Mouse (Mus musculus): ENCODE results near the gene Spcs2. TPM values are rescaled to one million over a fixed set of nuclear protein-coding genes. Genes with fewer than 3 reads are reported as not detected.

Gene Spcs2
- polyA plus RNA-seq, 1 experiment from 2014 or later: 284 TPM

DNA sequence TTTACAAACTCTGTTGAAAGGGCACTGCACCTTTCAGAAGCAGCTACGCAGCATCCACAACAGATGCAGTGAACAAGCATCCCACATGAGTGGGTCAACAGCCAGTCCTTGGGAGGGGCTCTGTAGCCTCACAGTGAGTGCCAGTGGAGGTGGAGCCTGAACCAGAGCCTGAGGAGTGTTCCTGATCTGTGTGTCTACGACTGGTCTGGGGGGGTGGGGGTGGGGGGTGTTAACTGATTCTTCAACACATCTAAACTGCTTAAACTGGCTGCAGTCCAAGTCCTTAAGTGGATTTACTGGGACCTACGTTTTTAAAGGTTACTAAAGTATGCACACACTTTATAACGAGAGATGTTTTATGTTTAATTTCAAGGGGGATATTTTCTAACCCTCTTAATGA lies 26.5 kb downstream of the Spcs2 start:
- no peak overlapping the region for H3K4me3 ChIP-seq (replicated peaks)
- 63% methylated on average over 4 of the region's 4 CpGs for WGBS
- ATAC-seq (ENCODE audit: low FRiP score): no peak
- H3K4me2 ChIP-seq: no peak overlapping the region
- no peaks in the 10 kb centered on the region for H3K9me3 ChIP-seq (replicated peaks)
- no peaks in the 10 kb centered on the region for H3K27me3 ChIP-seq (replicated peaks)
- no peak overlapping the region for H3K27ac ChIP-seq (replicated peaks)
- H3K36me3 ChIP-seq: peaks cover 46% of the 10 kb centered on the region
- H3K4me1 ChIP-seq: 0 out of 2 replicates have a peak, but pooled peaks cover 4% of the 10 kb centered on the region
- H3K9ac ChIP-seq (replicated peaks): no peak overlapping the region

DNA sequence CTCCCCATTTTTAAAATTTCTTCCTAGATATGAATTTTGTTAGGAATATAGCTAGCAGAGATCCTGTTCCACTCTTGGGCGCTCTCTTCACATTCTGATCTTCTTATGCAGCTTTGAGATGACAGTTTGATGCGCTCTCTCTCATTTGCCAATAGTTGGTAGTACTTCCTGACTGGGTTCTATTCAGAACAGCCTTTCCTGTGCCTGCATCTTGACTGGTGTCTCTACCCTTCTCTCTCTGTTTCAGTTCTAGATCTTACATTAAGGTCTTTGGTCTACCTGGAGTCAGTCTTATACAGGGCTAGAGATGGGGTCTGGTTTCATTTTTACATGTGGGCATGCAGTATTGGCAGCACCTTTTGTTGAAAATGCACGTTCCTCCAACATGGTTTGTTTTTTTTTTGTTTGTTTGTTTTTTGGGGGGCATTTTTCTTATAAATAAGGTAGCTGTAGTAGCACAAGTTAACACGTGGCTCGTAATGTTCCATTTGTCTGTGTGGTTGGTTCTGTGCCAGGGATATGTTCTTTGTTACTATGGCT lies 28.9 kb downstream of the Spcs2 start:
- no peak overlapping the region for H3K4me2 ChIP-seq
- H3K9ac ChIP-seq (replicated peaks): no peak overlapping the region
- no peak overlapping the region for H3K4me3 ChIP-seq (replicated peaks)
- H3K36me3 ChIP-seq: peaks cover 26% of the 10 kb centered on the region
- no peak overlapping the region for H3K27ac ChIP-seq (replicated peaks)
- 89% methylated on average over 5 of the region's 5 CpGs for WGBS
- no peaks in the 10 kb centered on the region for H3K27me3 ChIP-seq (replicated peaks)
- H3K9me3 ChIP-seq (replicated peaks): no peaks in the 10 kb centered on the region
- 0 out of 2 replicates have a peak, but pooled peaks cover 4% of the 10 kb centered on the region for H3K4me1 ChIP-seq
- no peak for ATAC-seq (ENCODE audit: low FRiP score)

DNA sequence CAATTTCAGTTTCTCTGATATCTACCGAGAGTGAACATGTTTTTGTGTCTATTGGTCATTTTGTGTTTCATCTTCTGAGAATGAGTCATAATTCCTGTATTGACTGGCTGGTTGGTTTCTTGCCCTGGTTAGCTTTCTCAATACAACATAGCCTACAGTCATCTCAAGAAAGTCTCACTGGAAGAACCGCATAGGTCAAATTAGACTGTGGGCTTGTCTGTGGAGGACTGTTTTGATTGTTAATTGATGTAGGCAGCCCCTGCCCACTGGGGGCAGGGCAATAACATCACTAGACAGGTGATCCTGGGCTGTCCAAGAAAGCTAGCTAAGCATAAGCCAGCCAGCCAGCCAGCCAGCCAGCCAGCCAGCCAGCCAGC lies 29.4 kb downstream of the Spcs2 start:
- no peaks in the 10 kb centered on the region for H3K27me3 ChIP-seq (replicated peaks)
- no peak for ATAC-seq (ENCODE audit: low FRiP score)
- no peak overlapping the region for H3K4me3 ChIP-seq (replicated peaks)
- peaks cover 22% of the 10 kb centered on the region for H3K36me3 ChIP-seq
- no peaks in the 10 kb centered on the region for H3K9me3 ChIP-seq (replicated peaks)
- H3K27ac ChIP-seq (replicated peaks): no peak overlapping the region
- H3K4me2 ChIP-seq: no peak overlapping the region
- 89% methylated on average over 2 of the region's 2 CpGs for WGBS
- no peak overlapping the region for H3K9ac ChIP-seq (replicated peaks)
- H3K4me1 ChIP-seq: 0 out of 2 replicates have a peak, but pooled peaks cover 4% of the 10 kb centered on the region

DNA sequence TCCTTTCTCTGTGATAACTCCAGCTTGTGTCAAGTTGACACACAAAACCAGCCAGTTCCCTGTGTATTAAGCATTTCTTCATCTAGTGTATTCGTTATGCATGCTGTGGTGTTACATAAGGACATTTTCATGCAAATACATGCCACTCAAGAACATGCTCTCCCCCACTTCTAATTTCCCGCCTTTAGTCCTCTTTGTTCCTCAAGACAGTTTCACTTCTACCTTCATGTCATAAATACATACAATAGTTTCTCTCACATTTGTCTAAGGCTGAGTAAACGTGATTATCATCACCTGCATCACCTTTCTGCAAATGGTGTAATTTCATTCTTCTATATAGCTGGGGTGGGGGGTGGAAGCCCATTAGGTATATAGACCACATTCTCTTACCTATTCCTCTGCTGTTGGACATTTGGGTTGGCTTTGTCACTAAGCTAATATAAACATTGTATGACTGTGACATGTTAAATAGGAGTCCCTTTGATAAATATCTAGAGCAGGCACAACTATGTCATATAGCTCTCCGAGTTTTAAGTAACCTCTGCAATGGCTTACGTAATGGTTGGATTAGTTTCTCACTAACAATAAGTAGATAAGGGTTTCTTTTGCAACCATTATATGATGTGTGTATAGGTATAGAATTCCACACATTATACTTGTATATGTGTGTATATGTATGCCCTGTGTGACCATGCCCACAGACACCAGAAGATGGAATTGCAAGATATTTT lies 30.0 kb downstream of the Spcs2 start:
- ATAC-seq (ENCODE audit: low FRiP score): no peak
- WGBS: 89% methylated on average over 5 of the region's 5 CpGs

DNA sequence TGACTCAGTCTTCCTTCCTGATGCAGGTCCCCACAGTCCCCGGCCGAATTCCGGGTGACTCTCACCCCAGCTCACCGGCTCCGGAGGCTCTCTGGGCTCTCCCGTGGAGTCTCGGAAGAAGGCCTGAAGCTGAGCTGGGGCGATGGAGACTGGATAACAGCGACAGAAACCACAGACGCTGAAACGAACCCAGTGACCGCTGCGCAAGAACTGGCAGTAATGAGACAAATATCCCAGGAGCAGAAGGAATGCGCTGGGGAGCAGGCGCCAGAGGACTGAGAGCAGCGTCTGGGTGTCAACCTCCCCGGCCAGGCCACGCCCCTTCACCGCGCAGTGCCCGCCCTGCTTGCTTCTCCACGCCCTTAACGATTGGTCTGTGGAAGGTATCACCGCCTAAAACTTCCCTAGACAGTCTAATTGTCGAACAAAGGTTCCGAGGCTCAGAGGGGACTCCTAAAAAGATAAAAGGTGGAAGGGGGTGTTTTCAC lies 35.1 kb downstream of the Spcs2 start, which contains the start of gene Neu3:
Gene Neu3, minus strand, starts transcription at position 335 of the 488 bp plus-strand sequence.
- Histone ChIP-seq H3K36me3 (no peaks in the 10 kb centered on the region), H3K9ac (replicated peaks) (peak within 1 kb of the TSS; percentile 53), H3K27me3 (replicated peaks) (no peaks in the 10 kb centered on the region), H3K9me3 (replicated peaks) (no peaks in the 10 kb centered on the region), H3K27ac (replicated peaks) (peak within 1 kb of the TSS; percentile 66), H3K4me1 (peaks cover 12% of the 10 kb centered on the region; the same call in 1 of the 2 replicates), H3K4me3 (replicated peaks) (peak within 1 kb of the TSS; percentile 51), H3K4me2 (peak within 1 kb of the TSS; percentile 71)
- peak; percentile 99 for ATAC-seq (ENCODE audit: low FRiP score)
- under 1% methylated on average over 26 of the region's 26 CpGs for WGBS

More for the DNA sequence above, 30.0 kb downstream of the Spcs2 start:
- H3K4me3 ChIP-seq (replicated peaks): no peak overlapping the region
- peaks cover 18% of the 10 kb centered on the region for H3K36me3 ChIP-seq
- H3K4me1 ChIP-seq: peaks cover 8% of the 10 kb centered on the region; the same call in 1 of the 2 replicates
- no peaks in the 10 kb centered on the region for H3K27me3 ChIP-seq (replicated peaks)
- H3K27ac ChIP-seq (replicated peaks): no peak overlapping the region
- H3K9ac ChIP-seq (replicated peaks): no peak overlapping the region
- H3K9me3 ChIP-seq (replicated peaks): no peaks in the 10 kb centered on the region
- H3K4me2 ChIP-seq: no peak overlapping the region

DNA sequence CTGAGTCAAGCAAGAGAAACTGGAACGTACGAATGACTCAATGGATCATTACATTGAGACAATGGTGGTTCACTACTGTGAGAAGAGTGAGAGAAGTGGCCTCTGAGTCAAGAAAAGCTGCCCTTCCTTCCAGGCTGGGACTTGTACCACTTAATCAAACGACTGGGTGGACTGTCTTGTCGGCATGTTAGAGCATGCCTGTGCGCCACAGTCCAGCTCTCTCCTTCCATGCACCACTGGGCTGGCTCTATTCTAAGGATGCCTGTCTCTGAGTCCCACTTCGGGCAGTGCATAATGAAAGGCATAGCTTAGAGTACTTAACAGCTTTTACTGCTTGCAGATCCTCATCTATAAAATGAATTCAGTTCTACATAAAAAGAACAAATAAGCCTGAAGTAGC lies 37.2 kb downstream of the Spcs2 start:
- no peak for ATAC-seq (ENCODE audit: low FRiP score)
- H3K36me3 ChIP-seq: no peaks in the 10 kb centered on the region
- no peak overlapping the region for H3K4me2 ChIP-seq
- 58% methylated on average over 6 of the region's 6 CpGs for WGBS
- H3K9me3 ChIP-seq (replicated peaks): no peaks in the 10 kb centered on the region
- H3K9ac ChIP-seq (replicated peaks): no peak overlapping the region
- peaks cover 12% of the 10 kb centered on the region; the same call in 1 of the 2 replicates for H3K4me1 ChIP-seq
- H3K27me3 ChIP-seq (replicated peaks): no peaks in the 10 kb centered on the region
- no peak overlapping the region for H3K27ac ChIP-seq (replicated peaks)
- H3K4me3 ChIP-seq (replicated peaks): no peak overlapping the region

DNA sequence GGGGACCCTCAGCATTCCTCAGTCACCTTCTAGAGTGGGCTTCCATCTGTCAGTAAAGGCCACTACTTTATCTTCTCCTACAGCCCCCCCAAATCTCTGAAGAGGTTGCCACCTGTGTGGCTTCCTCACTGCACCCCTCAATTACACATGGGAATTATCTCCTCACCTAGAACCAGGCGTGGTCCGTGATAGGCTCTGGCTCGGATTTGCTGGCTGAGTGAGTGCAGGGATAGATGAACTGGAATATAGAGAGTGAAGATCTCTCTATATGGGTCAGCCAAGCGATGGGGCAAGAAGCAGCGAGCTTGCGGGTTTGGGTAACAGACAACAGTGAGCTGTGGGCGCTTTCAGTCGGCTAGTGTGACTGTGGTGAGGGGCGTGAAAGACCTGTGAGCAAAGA lies 37.8 kb downstream of the Spcs2 start:
- Histone ChIP-seq H3K4me2 (no peak overlapping the region), H3K9me3 (replicated peaks) (no peaks in the 10 kb centered on the region), H3K4me1 (peaks cover 12% of the 10 kb centered on the region; the same call in 1 of the 2 replicates), H3K4me3 (replicated peaks) (no peak overlapping the region), H3K36me3 (no peaks in the 10 kb centered on the region), H3K27ac (replicated peaks) (no peak overlapping the region), H3K9ac (replicated peaks) (no peak overlapping the region), H3K27me3 (replicated peaks) (no peaks in the 10 kb centered on the region)
- ATAC-seq (ENCODE audit: low FRiP score): no peak
- WGBS: 89% methylated on average over 9 of the region's 9 CpGs

DNA sequence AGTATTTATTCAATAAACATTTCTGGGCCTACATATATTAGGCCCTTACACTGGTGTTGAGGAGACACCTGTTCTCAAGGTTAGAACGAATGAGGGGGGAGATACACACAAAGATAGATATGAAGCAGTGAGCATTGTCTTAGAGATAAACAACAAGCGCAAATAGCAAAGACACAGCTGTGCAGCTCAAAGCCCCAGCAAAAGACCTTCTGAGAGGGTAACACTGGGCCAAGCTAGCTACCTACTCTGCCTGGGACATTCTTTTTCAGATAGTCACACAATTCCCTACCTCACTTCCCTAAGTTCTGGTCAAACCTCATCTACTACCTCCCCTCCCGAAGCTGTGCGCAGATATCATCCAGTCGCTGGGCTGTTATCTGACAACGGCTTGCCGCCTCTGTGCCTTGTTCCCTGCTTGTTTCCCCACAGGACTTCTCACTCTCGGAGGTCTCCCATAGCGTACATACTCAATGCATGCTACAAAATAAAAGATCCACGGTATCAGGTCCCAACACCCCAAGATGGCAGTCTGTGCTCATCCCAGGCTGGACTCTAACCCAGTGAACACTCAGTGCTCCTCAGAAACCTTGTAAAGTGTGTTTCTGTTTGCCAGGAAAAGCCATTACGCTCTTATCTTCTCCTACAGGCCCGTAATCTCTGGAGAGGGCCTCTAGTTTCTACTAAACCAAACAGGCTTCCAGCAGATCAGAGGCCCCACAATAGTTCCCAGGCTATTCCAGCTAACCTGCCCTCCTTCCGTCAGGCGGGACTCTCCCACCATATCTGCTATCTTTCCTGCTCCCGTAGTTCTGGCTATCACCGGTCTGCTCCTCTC lies 38.4 kb downstream of the Spcs2 start:
- H3K4me2 ChIP-seq: no peak overlapping the region
- H3K9ac ChIP-seq (replicated peaks): no peak overlapping the region
- no peaks in the 10 kb centered on the region for H3K36me3 ChIP-seq
- H3K4me3 ChIP-seq (replicated peaks): no peak overlapping the region
- ATAC-seq (ENCODE audit: low FRiP score): no peak
- no peaks in the 10 kb centered on the region for H3K27me3 ChIP-seq (replicated peaks)
- H3K4me1 ChIP-seq: peaks cover 12% of the 10 kb centered on the region; the same call in 1 of the 2 replicates
- 90% methylated on average over 16 of the region's 16 CpGs for WGBS
- H3K9me3 ChIP-seq (replicated peaks): no peaks in the 10 kb centered on the region
- H3K27ac ChIP-seq (replicated peaks): no peak overlapping the region

DNA sequence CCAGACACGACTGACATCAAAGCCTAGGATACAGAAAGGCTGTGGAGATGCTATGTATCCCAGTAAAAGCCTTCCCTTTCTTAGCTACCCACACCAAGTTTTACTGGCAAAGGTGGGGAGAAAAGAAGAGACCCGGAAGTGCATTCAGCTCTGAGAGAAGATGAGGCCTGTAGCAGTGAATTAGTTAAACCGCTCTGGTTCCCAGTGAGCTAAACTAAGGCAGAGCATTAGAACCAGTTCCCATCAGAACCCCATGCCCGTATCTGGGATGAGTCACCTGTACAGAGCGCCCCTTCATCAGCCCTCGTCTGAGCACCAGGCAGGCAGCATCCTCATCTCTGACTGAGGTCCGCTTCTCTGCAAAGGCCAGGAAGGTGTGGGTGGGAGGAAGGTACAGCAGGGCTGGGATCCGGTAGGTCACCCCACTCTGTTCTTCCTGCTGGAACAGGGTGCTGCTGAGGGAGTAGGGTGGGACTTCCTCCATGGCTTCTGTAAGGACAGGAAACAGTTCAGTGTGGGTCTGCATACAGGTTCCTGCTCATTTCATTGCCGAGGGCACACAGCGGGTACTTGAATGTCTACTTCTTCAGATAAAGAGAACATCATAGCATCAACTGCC lies 40.1 kb downstream of the Spcs2 start:
- no peaks in the 10 kb centered on the region for H3K36me3 ChIP-seq
- no peak for ATAC-seq (ENCODE audit: low FRiP score)
- 91% methylated on average over 10 of the region's 10 CpGs for WGBS
- peaks cover 7% of the 10 kb centered on the region; the same call in 1 of the 2 replicates for H3K4me1 ChIP-seq
- no peak overlapping the region for H3K27ac ChIP-seq (replicated peaks)
- H3K9ac ChIP-seq (replicated peaks): no peak overlapping the region
- no peaks in the 10 kb centered on the region for H3K9me3 ChIP-seq (replicated peaks)
- no peak overlapping the region for H3K4me3 ChIP-seq (replicated peaks)
- no peak overlapping the region for H3K4me2 ChIP-seq
- H3K27me3 ChIP-seq (replicated peaks): no peaks in the 10 kb centered on the region

DNA sequence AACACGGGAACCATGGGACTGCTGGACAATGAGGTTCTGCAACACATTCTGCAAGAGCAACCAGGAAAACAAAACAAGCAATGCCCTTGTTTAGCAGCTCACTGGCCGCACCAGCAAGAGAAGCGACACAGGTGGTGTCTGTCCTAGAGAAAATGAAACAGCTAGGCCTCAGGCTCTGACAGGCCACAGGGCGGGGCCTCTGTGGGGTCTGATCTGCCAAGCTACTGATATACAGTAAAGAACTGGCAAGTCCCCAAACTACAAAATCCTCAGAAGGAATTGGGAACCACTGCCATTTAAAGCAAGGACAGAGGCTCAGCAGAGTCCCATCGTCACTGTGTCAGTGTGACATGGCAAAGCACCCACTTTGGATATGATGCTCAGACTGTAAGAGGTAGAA lies 40.8 kb downstream of the Spcs2 start:
- H3K36me3 ChIP-seq: no peaks in the 10 kb centered on the region
- no peak for ATAC-seq (ENCODE audit: low FRiP score)
- H3K27me3 ChIP-seq (replicated peaks): no peaks in the 10 kb centered on the region
- H3K4me1 ChIP-seq: no peaks in the 10 kb centered on the region
- no peak overlapping the region for H3K9ac ChIP-seq (replicated peaks)
- no peak overlapping the region for H3K27ac ChIP-seq (replicated peaks)
- 86% methylated on average over 5 of the region's 5 CpGs for WGBS
- H3K4me3 ChIP-seq (replicated peaks): no peak overlapping the region
- no peak overlapping the region for H3K4me2 ChIP-seq
- no peaks in the 10 kb centered on the region for H3K9me3 ChIP-seq (replicated peaks)

DNA sequence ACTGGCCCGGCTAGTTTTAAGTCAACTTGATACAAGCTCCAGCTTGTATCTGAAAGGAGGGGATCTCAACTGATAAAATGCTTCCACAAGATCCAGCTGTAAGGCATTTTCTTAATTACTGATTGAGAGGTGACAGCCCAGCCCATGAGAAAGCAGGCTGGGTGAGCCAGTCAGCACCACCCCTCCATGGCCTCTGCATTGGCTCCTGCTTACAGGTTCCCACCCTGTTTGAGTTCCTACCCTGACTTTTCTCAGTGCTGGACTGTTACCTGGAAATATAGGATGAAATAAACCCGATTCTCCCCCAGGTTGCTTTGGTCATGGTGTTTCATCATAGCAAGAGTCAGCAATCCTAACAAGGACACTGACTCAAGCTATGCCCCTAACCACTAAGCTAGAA lies 41.3 kb downstream of the Spcs2 start:
- Histone ChIP-seq H3K4me3 (replicated peaks) (no peak overlapping the region), H3K9ac (replicated peaks) (no peak overlapping the region), H3K36me3 (no peaks in the 10 kb centered on the region), H3K4me2 (no peak overlapping the region), H3K27me3 (replicated peaks) (no peaks in the 10 kb centered on the region), H3K27ac (replicated peaks) (no peak overlapping the region), H3K4me1 (no peaks in the 10 kb centered on the region), H3K9me3 (replicated peaks) (no peaks in the 10 kb centered on the region)
- no peak for ATAC-seq (ENCODE audit: low FRiP score)
- 88% methylated on average over 2 of the region's 2 CpGs for WGBS
